Mouse (Mus musculus): Measurements from ENCODE around the gene Mindy4.

GRCm38 (mm10) chr6:55314628-55315027 is 111.4 kb downstream of the Mindy4 start:
- TF ChIP-seq ZC3H11A (IDR thresholded peaks at IDR 0.05; ENCODE audit: borderline replicate concordance, low read depth, low read length): no peak
- TF ChIP-seq CHD2 (IDR thresholded peaks at IDR 0.05; ENCODE audit: low read depth, low read length): no peak
- TF ChIP-seq MAFK (IDR thresholded peaks at IDR 0.05; ENCODE audit: insufficient read depth, low read depth, low read length): no peak
- no peak for TF ChIP-seq ZNF384 (IDR thresholded peaks at IDR 0.05; ENCODE audit: low read depth, low read length)
- no peak for TF ChIP-seq HCFC1 (IDR thresholded peaks at IDR 0.05; ENCODE audit: borderline replicate concordance, insufficient read depth, low read length)
